Mouse (Mus musculus) intestine, embryonic 16.5 days (tissue): ENCODE measurements around the gene Trrap. TPM values are rescaled to one million over a fixed set of nuclear protein-coding genes. Genes with fewer than 3 reads are reported as not detected.
A peak's percentile ranks its signal among the peaks of the same experiment; 100 is the strongest.

Source experiments
- ATAC-seq: fragments of 200-750 bp; cut with Nextera tagmentation; 2 replicates; pipeline ENCODE4 v1.8.0; 2017; ENCODE audit warnings: moderate TSS enrichment, moderate library complexity
- H3K27ac ChIP-seq: fragments of 300-500 bp; sonication (generic); 2 replicates; pipeline ENCODE4 v1.5.1; 2014; ENCODE audit warnings: mild to moderate bottlenecking, low read length
- H3K27me3 ChIP-seq: fragments of 300-500 bp; sonication (generic); replicated peaks from 2 replicates; pipeline ENCODE4 v1.6.1; 2014; ENCODE audit warnings: low read length, control low read depth, mixed read lengths; ENCODE audit not compliant: control insufficient read depth, insufficient read depth
- H3K36me3 ChIP-seq: fragments of 300-500 bp; sonication (generic); 2 replicates; pipeline ENCODE4 v1.6.1; 2014; ENCODE audit warnings: low read length, control low read depth; ENCODE audit not compliant: control insufficient read depth, insufficient read depth
- H3K4me1 ChIP-seq: fragments of 300-500 bp; sonication (generic); 2 replicates; pipeline ENCODE4 v1.6.1; 2014; ENCODE audit warnings: low read length, control low read depth, mixed read lengths; ENCODE audit not compliant: control insufficient read depth, insufficient read depth
- H3K4me2 ChIP-seq: fragments of 300-500 bp; sonication (generic); 2 replicates; pipeline ENCODE4 v1.6.1; 2014; ENCODE audit warnings: low read depth, low read length, control low read depth
- H3K4me3 ChIP-seq: fragments of 300-500 bp; sonication (generic); 2 replicates; pipeline ENCODE4 v1.5.1; 2014; ENCODE audit warnings: mild to moderate bottlenecking, low read length
- H3K9ac ChIP-seq: fragments of 300-500 bp; sonication (generic); 2 replicates; pipeline ENCODE4 v1.6.1; 2014; ENCODE audit warnings: low read depth, low read length
- H3K9me3 ChIP-seq: fragments of 300-500 bp; sonication (generic); 2 replicates; pipeline ENCODE4 v1.6.1; 2016; ENCODE audit warnings: low read length, control low read depth; ENCODE audit not compliant: control insufficient read depth
- WGBS: fragments of 180-500 bp; shearing (Covaris S2); extraction: QIAGEN DNeasy Blood & Tissue Kit; methylation state at CpG from one replicate; pipeline ENCODE4 v1.1.7; 2014; 5-methylcytosine and 5-hydroxymethylcytosine counted together
- polyA plus RNA-seq: library from polyadenylated mRNA; unstranded; fragments of >200 nt; fragmentation: Nextera tagmentation; extraction: Ambion mirVana; gene quantifications from 2 replicates; pipeline ENCODE4 v1.2.1, GENCODE M21; 2015

Trrap gene
- polyA plus RNA-seq, 1 experiment from 2014 or later, result 37.0 TPM

- Histone ChIP-seq H3K9ac (no peak overlapping the region), H3K27me3 (no peaks in the 10 kb centered on the region), H3K4me3 (no peak overlapping the region), H3K27ac (no peak overlapping the region), H3K36me3 (no peaks in the 10 kb centered on the region), H3K9me3 (no peaks in the 10 kb centered on the region), H3K4me2 (no peak overlapping the region), H3K4me1 (no peaks in the 10 kb centered on the region)
- 86% methylated on average over 14 of the region's 14 CpGs for WGBS
- no peak for ATAC-seq
Observed at GRCm38 (mm10) chr5:144737101-144737500, 30.4 kb upstream of the Trrap start.

- Histone ChIP-seq H3K9ac (no peak overlapping the region), H3K4me1 (no peaks in the 10 kb centered on the region; the same call in 1 of the 2 replicates), H3K4me3 (no peak overlapping the region), H3K27me3 (no peaks in the 10 kb centered on the region), H3K4me2 (no peak overlapping the region), H3K36me3 (no peaks in the 10 kb centered on the region), H3K27ac (no peak overlapping the region), H3K9me3 (no peaks in the 10 kb centered on the region)
- ATAC-seq, result peak; percentile 35; the same call in 1 of the 2 replicates
- 9% methylated on average over 5 of the region's 5 CpGs for WGBS
Observed at GRCm38 (mm10) chr5:144752432-144752831, 15.1 kb upstream of the Trrap start.

- Histone ChIP-seq H3K4me1 (no peaks in the 10 kb centered on the region; the same call in 1 of the 2 replicates), H3K9ac (no peak overlapping the region), H3K4me2 (no peak overlapping the region), H3K27ac (no peak overlapping the region), H3K36me3 (no peaks in the 10 kb centered on the region), H3K9me3 (no peaks in the 10 kb centered on the region), H3K4me3 (no peak overlapping the region), H3K27me3 (no peaks in the 10 kb centered on the region)
- ATAC-seq, result 0 out of 2 replicates have a peak, but pooled peaks have one; percentile 32
- 55% methylated on average over 7 of the region's 7 CpGs for WGBS
Observed at GRCm38 (mm10) chr5:144753041-144753440, 14.5 kb upstream of the Trrap start.

GRCm38 (mm10) chr5:144755191-144755590 lies 12.3 kb upstream of the Trrap start:
- no peak overlapping the region for H3K4me3 ChIP-seq
- H3K27ac ChIP-seq, result no peak overlapping the region
- no peak; the same call in 1 of the 2 replicates for ATAC-seq
- H3K9me3 ChIP-seq, result no peaks in the 10 kb centered on the region
- H3K4me2 ChIP-seq, result no peak overlapping the region
- H3K27me3 ChIP-seq, result no peaks in the 10 kb centered on the region
- H3K9ac ChIP-seq, result no peak overlapping the region
- H3K36me3 ChIP-seq, result no peaks in the 10 kb centered on the region
- 61% methylated on average over 10 of the region's 10 CpGs for WGBS
- no peaks in the 10 kb centered on the region; the same call in 1 of the 2 replicates for H3K4me1 ChIP-seq

GRCm38 (mm10) chr5:144757402-144757801 lies 10.1 kb upstream of the Trrap start:
- no peaks in the 10 kb centered on the region for H3K36me3 ChIP-seq
- H3K27ac ChIP-seq, result no peak overlapping the region
- 89% methylated on average over 9 of the region's 9 CpGs for WGBS
- no peaks in the 10 kb centered on the region for H3K9me3 ChIP-seq
- H3K4me3 ChIP-seq, result no peak overlapping the region
- no peak for ATAC-seq
- peaks cover 8% of the 10 kb centered on the region for H3K4me1 ChIP-seq
- H3K9ac ChIP-seq, result no peak overlapping the region
- H3K27me3 ChIP-seq, result peaks cover 15% of the 10 kb centered on the region
- no peak overlapping the region for H3K4me2 ChIP-seq

GRCm38 (mm10) chr5:144758422-144758821 lies 9.1 kb upstream of the Trrap start:
- H3K27me3 ChIP-seq, result peaks cover 15% of the 10 kb centered on the region
- no peak overlapping the region for H3K27ac ChIP-seq
- H3K9ac ChIP-seq, result no peak overlapping the region
- WGBS, result 21% methylated on average over 8 of the region's 8 CpGs
- H3K9me3 ChIP-seq, result no peaks in the 10 kb centered on the region
- no peak overlapping the region for H3K4me3 ChIP-seq
- peaks cover 8% of the 10 kb centered on the region for H3K4me1 ChIP-seq
- H3K36me3 ChIP-seq, result no peaks in the 10 kb centered on the region
- no peak for ATAC-seq
- H3K4me2 ChIP-seq, result no peak overlapping the region

GRCm38 (mm10) chr5:144761161-144761868 lies 6.2 kb upstream of the Trrap start, which contains the start of gene Tmem130:
TSS of gene Tmem130 (minus strand) at chr5:144761818.
- Histone ChIP-seq H3K27ac (no peak within 1 kb of the TSS), H3K27me3 (peaks cover 15% of the 10 kb centered on the region), H3K9ac (peak within 1 kb of the TSS; percentile 33), H3K36me3 (no peaks in the 10 kb centered on the region), H3K9me3 (no peaks in the 10 kb centered on the region), H3K4me3 (peak within 1 kb of the TSS; percentile 38), H3K4me1 (peaks cover 8% of the 10 kb centered on the region), H3K4me2 (peak within 1 kb of the TSS; percentile 66)
- WGBS, result 2% methylated on average over 38 of the region's 38 CpGs
- peak; percentile 86 for ATAC-seq

- Histone ChIP-seq H3K4me1 (peaks cover 15% of the 10 kb centered on the region), H3K4me3 (no peak overlapping the region), H3K4me2 (no peak overlapping the region), H3K9ac (no peak overlapping the region), H3K9me3 (no peaks in the 10 kb centered on the region), H3K27ac (no peak overlapping the region), H3K27me3 (peaks cover 13% of the 10 kb centered on the region), H3K36me3 (no peaks in the 10 kb centered on the region)
- 54% methylated on average over 7 of the region's 7 CpGs for WGBS
- no peak for ATAC-seq
Observed at GRCm38 (mm10) chr5:144766026-144766425, 1.5 kb upstream of the Trrap start.

- Histone ChIP-seq H3K27me3 (peaks cover 6% of the 10 kb centered on the region), H3K4me3 (no peak overlapping the region), H3K36me3 (0 out of 2 replicates have a peak, but pooled peaks cover 3% of the 10 kb centered on the region), H3K9me3 (no peaks in the 10 kb centered on the region), H3K4me2 (no peak overlapping the region), H3K9ac (no peak overlapping the region), H3K27ac (no peak overlapping the region), H3K4me1 (peaks cover 8% of the 10 kb centered on the region)
- 65% methylated on average over 11 of the region's 11 CpGs for WGBS
- no peak for ATAC-seq
Observed at GRCm38 (mm10) chr5:144766646-144767045, 886 bp upstream of the Trrap start.
